Mouse (Mus musculus) small intestine, adult 2 months (tissue): ENCODE measurements at regions not wholly inside any gene's neighbourhood (a gene's known extent, or its start where the extent isn't known, plus 50 kb on each side); places are given as distances from the start of the nearest gene placed in this dataset.

ENCODE experiments used
- H3K27ac ChIP-seq: fragments of 200-500 bp; 2 replicates; pipeline ENCODE4 v1.5.1; 2012; ENCODE audit warnings: low read depth, low read length, control low read depth, inconsistent platforms; ENCODE audit not compliant: insufficient read depth
- H3K27me3 ChIP-seq: fragments of 200-500 bp; 2 replicates; pipeline ENCODE4 v1.6.1; 2012; ENCODE audit warnings: mild to moderate bottlenecking, moderate library complexity, low read length, inconsistent platforms; ENCODE audit not compliant: control insufficient read depth, insufficient read depth
- H3K36me3 ChIP-seq: fragments of 200-500 bp; 2 replicates; pipeline ENCODE4 v1.6.1; 2012; ENCODE audit warnings: mild to moderate bottlenecking, low read length, control low read depth, inconsistent platforms; ENCODE audit not compliant: control insufficient read depth, insufficient read depth
- H3K4me1 ChIP-seq: fragments of 200-500 bp; 2 replicates; pipeline ENCODE4 v1.6.1; 2012; ENCODE audit warnings: low read length, inconsistent platforms, mixed read lengths; ENCODE audit not compliant: control insufficient read depth, insufficient read depth, insufficient read length
- H3K4me3 ChIP-seq: fragments of 200-500 bp; 2 replicates; pipeline ENCODE4 v1.5.1; 2012; ENCODE audit warnings: low read depth, mild to moderate bottlenecking, control low read depth, inconsistent platforms, low read length, moderate library complexity
- CTCF ChIP-seq: fragments of 200-500 bp; IDR thresholded peaks from 2 replicates; pipeline ENCODE4 v1.5.1; 2012; ENCODE audit warnings: low read depth, mild to moderate bottlenecking, control low read depth, inconsistent platforms, low read length, moderate library complexity, mixed read lengths; ENCODE audit not compliant: insufficient replicate concordance, insufficient read length; ENCODE audit errors: extremely low read depth
- POLR2A ChIP-seq: fragments of 200-500 bp; IDR thresholded peaks from 2 replicates; pipeline ENCODE4 v1.6.1; 2012; ENCODE audit warnings: low read depth, mild to moderate bottlenecking, control low read depth, inconsistent platforms, low read length, moderate library complexity
- WGBS: fragments of 180-500 bp; shearing (Covaris S2); methylation state at CpG from one replicate; pipeline ENCODE4 v1.1.7; 2018; 5-methylcytosine and 5-hydroxymethylcytosine counted together

DNA sequence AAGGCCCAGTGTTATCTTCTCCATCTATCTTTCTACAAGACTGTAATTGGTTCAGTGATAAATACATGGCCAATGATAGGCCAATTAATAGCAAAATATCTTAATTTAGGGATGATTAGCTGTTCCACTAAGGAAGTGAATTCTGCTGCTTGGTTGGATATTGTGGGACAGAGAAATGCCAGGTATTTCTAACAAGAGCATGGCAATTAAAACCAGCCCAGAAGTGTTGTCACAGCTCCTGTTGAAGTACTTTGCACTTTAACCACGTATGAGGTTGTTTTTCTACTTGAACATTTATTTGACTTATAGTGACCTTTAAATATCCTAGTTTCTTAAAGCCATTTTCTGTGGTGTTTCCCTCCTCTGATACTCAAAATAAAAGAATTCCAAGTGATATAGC, 65.7 kb upstream of the Acsl4 start:
- TF ChIP-seq POLR2A, result no peak
- no peak for TF ChIP-seq CTCF
- 18% methylated on average over 1 of the region's 1 CpGs for WGBS
- no peak overlapping the region for H3K4me3 ChIP-seq
- H3K27me3 ChIP-seq, result no peaks in the 10 kb centered on the region
- no peak overlapping the region for H3K27ac ChIP-seq
- H3K4me1 ChIP-seq, result no peaks in the 10 kb centered on the region
- H3K36me3 ChIP-seq, result no peaks in the 10 kb centered on the region

DNA sequence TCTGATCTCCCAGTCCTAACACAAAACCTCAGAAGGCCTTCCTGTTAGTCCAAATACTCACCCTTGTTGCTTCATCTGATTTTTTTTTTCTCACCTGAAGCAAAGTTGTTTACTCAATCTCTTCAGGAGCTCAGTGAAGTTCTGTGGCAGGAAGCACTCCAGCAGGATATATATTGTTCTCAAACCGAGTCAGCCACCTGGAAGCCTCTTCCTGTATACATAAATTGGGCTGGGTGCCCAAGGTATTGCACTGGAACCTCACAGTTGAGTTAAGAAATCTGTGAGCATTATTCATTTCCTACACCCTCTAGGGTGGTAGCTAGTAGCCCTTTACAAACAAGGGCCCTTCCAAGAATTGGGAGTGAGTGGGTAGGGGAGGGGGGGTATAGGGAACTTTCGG, 73.8 kb upstream of the Acsl4 start:
- TF ChIP-seq POLR2A (no peak), CTCF (no peak)
- no peaks in the 10 kb centered on the region for H3K27me3 ChIP-seq
- no peak overlapping the region for H3K4me3 ChIP-seq
- 33% methylated on average over 2 of the region's 2 CpGs for WGBS
- no peaks in the 10 kb centered on the region for H3K4me1 ChIP-seq
- H3K27ac ChIP-seq, result no peak overlapping the region
- H3K36me3 ChIP-seq, result no peaks in the 10 kb centered on the region

DNA sequence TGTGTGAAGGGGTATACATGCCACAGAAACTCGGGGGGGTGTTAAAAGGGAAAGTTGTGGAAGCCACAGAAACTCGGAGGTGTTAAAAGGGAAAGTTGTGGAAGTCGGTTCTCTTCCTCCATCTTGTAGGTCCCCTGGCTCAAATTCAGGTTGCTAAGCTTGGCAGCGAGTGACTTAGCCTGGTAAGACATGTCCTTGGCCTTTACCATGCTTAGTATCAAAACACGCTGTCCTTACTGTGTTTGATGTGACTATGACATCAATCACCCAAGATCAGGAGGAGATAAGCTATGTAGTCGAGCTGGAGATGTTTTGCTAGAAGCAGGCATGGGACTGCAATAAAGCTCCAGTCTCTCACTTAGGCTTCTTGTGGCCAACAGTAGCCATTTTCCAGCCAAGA, 74.4 kb upstream of the Acsl4 start:
- Histone ChIP-seq H3K36me3 (no peaks in the 10 kb centered on the region), H3K4me3 (no peak overlapping the region), H3K27ac (no peak overlapping the region), H3K27me3 (no peaks in the 10 kb centered on the region), H3K4me1 (no peaks in the 10 kb centered on the region)
- 57% methylated on average over 6 of the region's 6 CpGs for WGBS
- TF ChIP-seq POLR2A (no peak), CTCF (no peak)

DNA sequence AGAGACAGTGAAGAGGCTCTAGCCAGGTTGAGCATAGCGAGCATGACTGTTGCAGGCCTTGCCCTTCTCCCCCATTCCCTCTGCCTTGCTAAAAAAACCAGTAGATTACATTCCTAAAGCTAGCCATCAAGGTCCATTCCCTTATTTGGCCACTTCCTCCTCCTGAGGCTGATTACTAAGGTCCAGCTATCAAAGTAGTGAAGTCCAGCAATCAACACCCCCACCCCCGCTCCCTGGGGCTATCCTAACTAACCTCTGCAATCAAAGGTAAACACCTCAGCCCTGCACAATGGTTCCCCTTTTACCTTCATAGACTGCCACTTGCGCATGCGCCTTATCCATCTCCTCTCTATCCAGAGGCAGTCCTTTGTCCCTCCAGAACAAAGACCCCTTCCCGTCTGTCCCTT, 77.5 kb upstream of the Acsl4 start:
- Histone ChIP-seq H3K4me1 (no peaks in the 10 kb centered on the region), H3K4me3 (no peak overlapping the region), H3K27me3 (no peaks in the 10 kb centered on the region), H3K27ac (no peak overlapping the region), H3K36me3 (no peaks in the 10 kb centered on the region)
- 63% methylated on average over 5 of the region's 5 CpGs for WGBS
- no peak for TF ChIP-seq POLR2A
- no peak for TF ChIP-seq CTCF

DNA sequence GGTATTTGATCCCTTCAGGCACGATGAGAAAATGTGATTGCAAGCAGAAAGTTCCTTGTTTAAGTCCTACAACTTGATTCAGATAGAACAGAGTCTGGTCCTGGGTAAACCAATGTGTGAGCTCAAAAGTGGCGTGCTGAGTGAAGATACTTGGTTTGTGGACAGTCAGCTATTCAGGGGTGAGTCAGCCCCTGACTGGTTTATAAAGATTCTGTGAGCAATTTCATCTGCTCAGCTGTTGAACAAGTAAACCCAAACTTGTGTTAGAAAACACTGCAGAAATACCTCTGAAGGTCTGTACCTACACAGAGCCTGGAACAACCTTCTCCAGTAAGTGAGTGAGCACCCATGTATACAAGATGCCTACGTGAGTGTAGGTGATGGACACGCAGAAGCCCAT, 78.1 kb upstream of the Acsl4 start:
- H3K4me3 ChIP-seq, result no peak overlapping the region
- 57% methylated on average over 4 of the region's 4 CpGs for WGBS
- no peaks in the 10 kb centered on the region for H3K36me3 ChIP-seq
- H3K27me3 ChIP-seq, result no peaks in the 10 kb centered on the region
- H3K27ac ChIP-seq, result no peak overlapping the region
- TF ChIP-seq CTCF (no peak), POLR2A (no peak)
- no peaks in the 10 kb centered on the region for H3K4me1 ChIP-seq

DNA sequence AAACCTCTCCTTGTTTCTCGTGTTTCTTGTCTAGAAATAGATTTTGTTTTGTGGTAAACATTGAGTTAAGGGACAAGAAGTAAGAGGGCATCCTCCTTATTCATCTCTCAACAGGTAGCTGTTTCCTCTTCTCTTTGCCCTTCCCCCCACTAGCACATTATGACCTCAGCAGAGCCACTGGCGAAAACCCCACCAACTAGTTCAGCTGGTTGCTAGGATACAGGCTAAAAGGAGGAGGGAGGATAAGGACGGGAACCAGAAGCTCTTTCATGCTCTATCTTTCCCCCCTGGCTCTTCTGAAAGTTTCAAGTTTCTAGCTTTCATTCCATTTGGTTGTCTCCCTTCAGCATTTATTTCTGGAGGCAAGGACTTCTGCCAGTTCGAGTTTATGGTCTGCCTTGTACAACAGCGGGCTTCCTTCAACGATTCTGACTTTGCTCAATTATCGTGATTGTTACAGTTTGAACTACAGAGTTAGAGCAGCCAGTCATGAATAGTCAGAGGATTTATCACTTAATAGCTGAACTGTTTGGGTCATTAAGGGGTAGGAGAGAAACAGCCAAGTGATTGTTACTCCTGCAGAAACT, 78.8 kb upstream of the Acsl4 start:
- no peaks in the 10 kb centered on the region for H3K36me3 ChIP-seq
- no peaks in the 10 kb centered on the region for H3K4me1 ChIP-seq
- H3K4me3 ChIP-seq, result no peak overlapping the region
- TF ChIP-seq CTCF, result no peak
- no peak for TF ChIP-seq POLR2A
- no peaks in the 10 kb centered on the region for H3K27me3 ChIP-seq
- WGBS, result 15% methylated on average over 7 of the region's 7 CpGs
- H3K27ac ChIP-seq, result no peak overlapping the region

DNA sequence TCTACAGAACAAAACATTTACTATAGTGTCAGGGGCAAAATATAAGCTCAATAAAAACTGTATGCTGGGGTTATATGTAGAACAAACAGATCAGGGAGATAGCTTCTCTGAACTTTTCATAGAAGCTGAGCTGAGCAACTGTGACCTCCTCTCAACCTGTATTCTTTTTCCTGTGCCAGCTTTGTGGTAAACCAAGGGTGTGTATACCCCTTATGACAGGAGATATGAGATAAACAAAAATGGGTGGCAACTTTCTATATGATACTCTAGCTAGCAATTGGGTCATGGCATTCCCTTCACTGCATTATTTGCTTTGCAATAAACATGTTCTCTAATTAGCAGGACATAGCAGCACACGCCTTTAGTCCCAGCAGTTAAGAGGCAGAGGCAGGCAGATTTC, 79.7 kb upstream of the Acsl4 start:
- Histone ChIP-seq H3K4me1 (no peaks in the 10 kb centered on the region), H3K27me3 (no peaks in the 10 kb centered on the region), H3K36me3 (no peaks in the 10 kb centered on the region), H3K27ac (no peak overlapping the region), H3K4me3 (no peak overlapping the region)
- WGBS, result 55% methylated on average over 1 of the region's 1 CpGs
- TF ChIP-seq CTCF, result no peak
- no peak for TF ChIP-seq POLR2A
